In genomic region chr10:80677128-80677875, GRCm38 (mm10) we compare ENCODE assay signal across 8 mouse cellular contexts. TPM values are rescaled to one million over a fixed set of nuclear protein-coding genes. Genes with fewer than 3 reads are reported as not detected.
DNase-seq lines count a peak whose midpoint lies in the region; ATAC-seq lines count a peak whose summit lies in the region.

No protein-coding gene starts in this region.

- peaks cover 58% of the 10 kb centered on the region for H3K4me1 ChIP-seq in forebrain, embryonic 16.5 days (replicated peaks; ENCODE audit: control insufficient read depth, insufficient read depth, low read length)
- H3K4me1 ChIP-seq in limb, embryonic 15.5 days = peaks cover 63% of the 10 kb centered on the region
- peaks cover 49% of the 10 kb centered on the region for H3K4me1 ChIP-seq in neural tube, embryonic 14.5 days (ENCODE audit: control insufficient read depth, insufficient read depth, low read length)

- 25% methylated on average over 9 of the region's 9 CpGs for WGBS in forebrain, embryonic 16.5 days
- 18% methylated on average over 9 of the region's 9 CpGs for WGBS in limb, embryonic 15.5 days
- 38% methylated on average over 9 of the region's 9 CpGs for WGBS in neural tube, embryonic 14.5 days

- peak overlapping the region; percentile 52 for H3K4me3 ChIP-seq in forebrain, embryonic 16.5 days (replicated peaks; ENCODE audit: low read length)
- peak overlapping the region; percentile 95 for H3K4me3 ChIP-seq in limb, embryonic 15.5 days
- H3K4me3 ChIP-seq in neural tube, embryonic 14.5 days (ENCODE audit: low read depth, low read length) = peak overlapping the region; percentile 95

- ATAC-seq in forebrain, embryonic 16.5 days = no peak
- ATAC-seq in limb, embryonic 15.5 days (ENCODE audit: insufficient number of reproducible peaks, low FRiP score, low TSS enrichment, low read depth) = no peak
- no peak for ATAC-seq in neural tube, embryonic 14.5 days (ENCODE audit: low read depth)

- no peaks in the 10 kb centered on the region for H3K36me3 ChIP-seq in forebrain, embryonic 16.5 days (ENCODE audit: control insufficient read depth, insufficient read depth)
- H3K36me3 ChIP-seq in limb, embryonic 15.5 days = peaks cover 4% of the 10 kb centered on the region; the same call in 1 of the 2 replicates
- H3K36me3 ChIP-seq in neural tube, embryonic 14.5 days (ENCODE audit: control insufficient read depth, insufficient read depth, low read length) = no peaks in the 10 kb centered on the region

- no peaks in the 10 kb centered on the region for H3K9me3 ChIP-seq in forebrain, embryonic 16.5 days (ENCODE audit: control insufficient read depth, low read length)
- H3K9me3 ChIP-seq in limb, embryonic 15.5 days = no peaks in the 10 kb centered on the region
- no peaks in the 10 kb centered on the region for H3K9me3 ChIP-seq in neural tube, embryonic 14.5 days (ENCODE audit: control insufficient read depth, low read length)

- H3K4me2 ChIP-seq in forebrain, embryonic 16.5 days (ENCODE audit: low read length) = peak overlapping the region; percentile 76
- peak overlapping the region; percentile 58 for H3K4me2 ChIP-seq in limb, embryonic 15.5 days
- H3K4me2 ChIP-seq in neural tube, embryonic 14.5 days (ENCODE audit: low read depth, low read length) = peak overlapping the region; percentile 60

- DNase-seq in kidney, adult 18-20 months = peak; percentile 58
- DNase-seq in kidney, postnatal 10 days = no peak
- DNase-seq in Muller cell, postnatal 12 days (ENCODE audit: inconsistent ontology term) = peak; percentile 66
- no peak for DNase-seq in layer of hippocampus, postnatal 36 days
- no peak for DNase-seq in frontal cortex, postnatal 36 days (ENCODE audit: low spot score in 2 of 2)

- H3K27ac ChIP-seq in forebrain, embryonic 16.5 days (ENCODE audit: low read length) = peak overlapping the region; percentile 98
- H3K27ac ChIP-seq in limb, embryonic 15.5 days = peak overlapping the region; percentile 98
- H3K27ac ChIP-seq in neural tube, embryonic 14.5 days (ENCODE audit: low read depth, low read length) = peak overlapping the region; percentile 89

- no peaks in the 10 kb centered on the region for H3K27me3 ChIP-seq in forebrain, embryonic 16.5 days (replicated peaks; ENCODE audit: control insufficient read depth, insufficient read depth, low read length)
- no peaks in the 10 kb centered on the region for H3K27me3 ChIP-seq in limb, embryonic 15.5 days
- H3K27me3 ChIP-seq in neural tube, embryonic 14.5 days (ENCODE audit: control insufficient read depth, insufficient read depth, low read length) = no peaks in the 10 kb centered on the region

- peak overlapping the region; percentile 72 for H3K9ac ChIP-seq in forebrain, embryonic 16.5 days (replicated peaks; ENCODE audit: low read depth, low read length)
- H3K9ac ChIP-seq in limb, embryonic 15.5 days = peak overlapping the region; percentile 69
- peak overlapping the region; percentile 55 for H3K9ac ChIP-seq in neural tube, embryonic 14.5 days (replicated peaks; ENCODE audit: low read depth, low read length)

RNA-seq across cellular contexts. Expression of gene Mknk2, which starts 0.6 kb away (rescaled TPM):
- 57.1 and 61.2 TPM in 2 replicates for polyA plus RNA-seq in forebrain, embryonic 16.5 days (2015; fragmentation: Nextera tagmentation; extraction: Ambion mirVana)
- polyA plus RNA-seq in limb, embryonic 15.5 days (2015; fragmentation: Nextera tagmentation; extraction: Ambion mirVana) = 90.1 and 97.5 TPM in 2 replicates
- polyA plus RNA-seq in neural tube, embryonic 14.5 days (2014; fragmentation: Nextera tagmentation; extraction: Ambion mirVana) = 43.1 and 57.3 TPM in 2 replicates
- total RNA-seq in layer of hippocampus, postnatal 36 days (2021) = 10 to 100 TPM; 44.7 to 52.3 TPM

RNA-seq across cellular contexts. Expression of gene Btbd2, which starts 20.4 kb away (rescaled TPM):
- polyA plus RNA-seq in forebrain, embryonic 16.5 days (2015; fragmentation: Nextera tagmentation; extraction: Ambion mirVana) = 75.2 and 79.7 TPM in 2 replicates
- polyA plus RNA-seq in limb, embryonic 15.5 days (2015; fragmentation: Nextera tagmentation; extraction: Ambion mirVana) = 54.7 and 68.2 TPM in 2 replicates
- polyA plus RNA-seq in neural tube, embryonic 14.5 days (2014; fragmentation: Nextera tagmentation; extraction: Ambion mirVana) = 75.0 and 79.7 TPM in 2 replicates
- total RNA-seq in layer of hippocampus, postnatal 36 days (2021) = 100 to 1,000 TPM; 102 to 106 TPM

RNA-seq across cellular contexts. Expression of gene Mob3a, which starts 24.5 kb away (rescaled TPM):
- polyA plus RNA-seq in forebrain, embryonic 16.5 days (2015; fragmentation: Nextera tagmentation; extraction: Ambion mirVana) = 56.9 and 59.4 TPM in 2 replicates
- 55.8 and 57.7 TPM in 2 replicates for polyA plus RNA-seq in limb, embryonic 15.5 days (2015; fragmentation: Nextera tagmentation; extraction: Ambion mirVana)
- 42.0 and 48.6 TPM in 2 replicates for polyA plus RNA-seq in neural tube, embryonic 14.5 days (2014; fragmentation: Nextera tagmentation; extraction: Ambion mirVana)
- total RNA-seq in layer of hippocampus, postnatal 36 days (2021) = 10 to 100 TPM; 16.0 to 16.1 TPM

RNA-seq across cellular contexts. Expression of gene Izumo4, which starts 24.7 kb away (rescaled TPM):
- polyA plus RNA-seq in forebrain, embryonic 16.5 days (2015; fragmentation: Nextera tagmentation; extraction: Ambion mirVana) = 32.5 and 44.1 TPM in 2 replicates
- polyA plus RNA-seq in limb, embryonic 15.5 days (2015; fragmentation: Nextera tagmentation; extraction: Ambion mirVana) = 25.9 and 31.0 TPM in 2 replicates
- 24.9 and 29.5 TPM in 2 replicates for polyA plus RNA-seq in neural tube, embryonic 14.5 days (2014; fragmentation: Nextera tagmentation; extraction: Ambion mirVana)
- total RNA-seq in layer of hippocampus, postnatal 36 days (2021) = 10 to 100 TPM; 49.7 to 57.0 TPM

RNA-seq across cellular contexts. Expression of gene Csnk1g2, which starts 54.7 kb away (rescaled TPM):
- polyA plus RNA-seq in forebrain, embryonic 16.5 days (2015; fragmentation: Nextera tagmentation; extraction: Ambion mirVana) = 91.3 and 96.9 TPM in 2 replicates
- polyA plus RNA-seq in limb, embryonic 15.5 days (2015; fragmentation: Nextera tagmentation; extraction: Ambion mirVana) = 126 and 148 TPM in 2 replicates
- 50.3 and 76.8 TPM in 2 replicates for polyA plus RNA-seq in neural tube, embryonic 14.5 days (2014; fragmentation: Nextera tagmentation; extraction: Ambion mirVana)
- total RNA-seq in layer of hippocampus, postnatal 36 days (2021) = 100 to 1,000 TPM; 216 to 241 TPM

Comparison
In these comparisons a context has a peak if more than half of its experiments do, and no peak if none do; other contexts are left out.
1. DNase-seq: peak in kidney, adult 18-20 months (single experiment) and Muller cell, postnatal 12 days (single experiment); none in kidney, postnatal 10 days (single experiment), layer of hippocampus, postnatal 36 days (0 of 2) and frontal cortex, postnatal 36 days (0 of 2).
2. Peak in every context shown above with its lines, with median percentiles within 50 percentile points of each other: H3K27ac ChIP-seq, H3K4me2 ChIP-seq, H3K4me3 ChIP-seq and H3K9ac ChIP-seq.